Mouse (Mus musculus) adrenal gland, postnatal 10 days (tissue): ENCODE data around the gene Mr1. TPM values are rescaled to one million over a fixed set of nuclear protein-coding genes. Genes with fewer than 3 reads are reported as not detected.

Experiments
- total RNA-seq, 2 experiments: library from RNA; stranded (reverse); gene quantifications; 2 replicates each; pipeline ENCODE4 v1.2.3; 2021

The Mr1 gene
- total RNA-seq, 2 experiments from 2014 or later, result 13.4 to 18.6 TPM

Other genes starting within 250 kb of the Mr1 start
- gene Ier5, start 47.2 kb downstream of the Mr1 start, total RNA-seq, result 10 to 100 TPM; 10.8 to 12.6 TPM
- gene Stx6, start 11.9 kb upstream of the Mr1 start, total RNA-seq, result 10 to 100 TPM; 47.9 to 65.0 TPM
- gene BC034090, start 97.6 kb upstream of the Mr1 start, total RNA-seq, result 10 to 100 TPM; 22.3 to 26.2 TPM